Mouse (Mus musculus) G1E (cell line): ENCODE results near the gene Iqschfp.

ENCODE experiments used
- CTCF ChIP-seq: IDR thresholded peaks from 2 replicates; pipeline ENCODE4 v1.5.1; 2012; ENCODE audit warnings: low read depth, low read length, inconsistent platforms, mixed read lengths
- GATA1 ChIP-seq: IDR thresholded peaks from 2 replicates; pipeline ENCODE4 v1.6.1; 2012; ENCODE audit warnings: borderline replicate concordance, low read length, inconsistent platforms, mixed read lengths
- GATA2 ChIP-seq: IDR thresholded peaks from 2 replicates; pipeline ENCODE4 v1.6.1; 2012; ENCODE audit warnings: low read depth, low read length, inconsistent platforms, borderline replicate concordance
- POLR2AphosphoS5 ChIP-seq: IDR thresholded peaks from 2 replicates; pipeline ENCODE4 v1.6.1; 2012; ENCODE audit warnings: low read depth, low read length, inconsistent platforms; ENCODE audit not compliant: insufficient replicate concordance
- TAL1 ChIP-seq: conservative IDR thresholded peaks from 2 replicates; pipeline ENCODE4 v1.6.1; 2012; ENCODE audit warnings: low read depth, low read length, inconsistent platforms, mixed read lengths

DNA sequence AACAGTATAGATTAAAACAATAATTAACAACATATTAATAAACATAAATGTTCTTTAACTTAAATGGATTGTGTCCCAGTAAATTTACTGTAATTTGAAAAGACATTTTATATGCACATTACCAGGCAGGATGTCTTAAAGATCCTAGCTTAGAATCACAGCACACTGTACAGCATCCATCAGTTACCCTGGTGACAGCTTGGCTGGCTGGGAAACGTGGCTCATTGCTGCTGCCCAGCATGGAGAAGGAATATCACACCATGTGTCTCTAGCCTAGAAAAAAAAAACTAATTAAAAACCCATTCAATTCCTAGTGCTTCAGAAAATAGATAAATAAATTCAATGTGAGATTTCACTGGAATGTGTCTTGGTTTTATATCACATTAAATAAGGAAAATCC is 309.2 kb downstream of the Iqschfp start:
- TF ChIP-seq CTCF (no peak), TAL1 (no peak), GATA1 (no peak), POLR2AphosphoS5 (no peak), GATA2 (no peak)
